Mouse (Mus musculus) lung, postnatal 36 days (tissue): ENCODE data around the gene Gm4952.
"Not testable (repeated sequence)": the region's sequence is repeated elsewhere in the genome, so short reads cannot be mapped to it uniquely, and the experiment has no call there.

Source experiments
- DNase-seq: peaks from one replicate; pipeline ENCODE4 v3.0.0; 2022; ENCODE audit warnings: mixed read lengths

The Gm4952 gene

DNA sequence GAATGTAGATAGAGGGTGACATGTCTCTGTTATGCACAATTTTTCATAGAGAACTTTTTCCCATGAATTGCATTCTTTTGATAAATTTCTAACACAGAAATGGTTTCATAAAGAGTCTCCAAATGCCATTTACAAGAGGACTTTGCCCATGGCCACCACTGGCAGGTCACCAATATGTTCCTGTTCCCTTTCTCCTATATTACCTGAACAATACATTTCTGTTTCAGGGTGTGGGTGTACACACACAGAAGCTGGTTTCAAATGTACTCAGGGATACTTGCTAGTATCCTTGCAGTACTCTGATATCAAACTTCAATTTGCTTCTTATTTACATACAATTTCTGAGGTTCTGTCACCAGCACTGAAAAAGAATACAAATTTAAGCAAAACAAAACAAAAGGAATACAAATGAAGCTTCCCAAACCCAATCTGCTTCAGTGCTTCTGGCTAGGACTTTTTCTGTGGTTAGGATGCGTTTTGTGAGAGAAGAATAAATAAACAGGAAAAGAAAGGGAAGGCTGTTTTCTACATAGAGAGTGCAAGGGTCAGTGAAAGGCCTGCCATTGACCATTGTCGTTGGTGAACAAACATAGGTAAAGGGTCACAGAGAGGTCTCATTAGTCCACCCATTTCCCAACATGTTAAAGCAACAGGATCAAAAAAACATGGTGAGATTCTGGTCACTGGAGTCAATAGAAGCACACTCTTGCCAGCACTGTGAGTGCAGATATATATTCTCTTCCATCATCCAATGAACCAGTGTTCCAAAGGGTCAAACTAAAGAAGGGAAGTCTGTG is 1.1 kb downstream of the Gm4952 start:
- DNase-seq, result no peak

DNA sequence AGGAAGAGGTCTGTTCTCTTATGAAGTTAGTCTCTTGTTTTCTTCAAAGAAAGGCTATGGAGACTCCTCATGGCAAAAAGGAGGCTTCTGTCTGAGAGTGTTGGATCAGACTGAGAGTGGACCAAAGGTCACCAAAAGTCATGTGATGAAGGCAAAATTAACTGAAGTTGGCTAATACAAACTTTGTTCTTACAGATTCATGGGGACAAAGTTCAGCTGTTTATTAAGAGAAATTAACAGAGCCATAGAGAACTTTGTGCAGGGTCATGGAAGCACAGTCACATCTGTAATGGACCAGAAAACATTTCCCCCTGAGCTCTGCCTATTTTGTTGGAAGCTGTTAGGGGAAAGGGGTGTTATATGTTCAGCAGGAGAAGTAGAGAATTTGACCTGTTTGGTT is 8.6 kb downstream of the Gm4952 start:
- no peak for DNase-seq

DNA sequence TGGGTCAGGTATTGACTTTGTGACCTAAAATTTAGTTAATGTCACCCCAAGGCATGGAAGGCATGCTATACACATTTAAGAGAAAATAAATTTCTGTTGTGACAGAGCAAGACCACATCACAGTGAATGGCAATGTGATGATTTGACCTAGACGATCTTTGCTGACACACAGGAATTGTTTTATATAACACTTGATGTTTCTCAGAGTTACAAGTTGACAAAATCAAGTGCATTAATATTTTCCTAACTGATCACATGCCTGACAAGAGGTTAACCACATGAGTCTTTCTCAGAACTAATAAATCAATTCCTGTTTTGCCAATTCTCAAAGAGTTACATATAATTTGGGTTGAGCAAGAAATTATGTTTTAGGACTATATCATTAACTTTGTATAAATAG is 13.9 kb downstream of the Gm4952 start:
- no peak for DNase-seq

DNA sequence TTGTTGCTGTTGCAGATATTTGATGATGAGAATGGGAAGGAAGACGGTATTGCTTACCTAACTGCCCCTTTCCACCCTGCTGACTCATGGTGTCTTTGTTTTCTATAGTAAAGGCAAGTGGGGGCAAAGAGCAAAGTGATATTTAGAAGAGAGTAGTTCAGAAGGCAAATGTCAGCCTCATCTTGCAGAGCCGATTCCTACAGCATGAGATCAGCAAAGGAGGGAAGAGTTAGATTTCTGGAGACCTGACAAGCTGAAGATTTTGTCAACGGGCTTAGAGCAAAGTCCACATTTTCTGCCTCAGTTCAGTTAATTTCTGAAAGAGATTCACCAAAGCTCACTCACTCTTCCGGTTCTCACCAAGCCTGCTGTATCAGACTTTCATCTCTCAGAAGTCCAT is 33.4 kb downstream of the Gm4952 start, which contains the start of gene Glyat:
Gene Glyat (plus strand): TSS at position 133 of the 400 bp plus-strand sequence.
- DNase-seq, result no peak

- DNase-seq, result no peak
These were observed 34.5 kb downstream of the Gm4952 start for GRCm38 (mm10) chr19:12634259-12634658.

- DNase-seq, result no peak
These were observed 35.2 kb downstream of the Gm4952 start for GRCm38 (mm10) chr19:12634963-12635362.

DNA sequence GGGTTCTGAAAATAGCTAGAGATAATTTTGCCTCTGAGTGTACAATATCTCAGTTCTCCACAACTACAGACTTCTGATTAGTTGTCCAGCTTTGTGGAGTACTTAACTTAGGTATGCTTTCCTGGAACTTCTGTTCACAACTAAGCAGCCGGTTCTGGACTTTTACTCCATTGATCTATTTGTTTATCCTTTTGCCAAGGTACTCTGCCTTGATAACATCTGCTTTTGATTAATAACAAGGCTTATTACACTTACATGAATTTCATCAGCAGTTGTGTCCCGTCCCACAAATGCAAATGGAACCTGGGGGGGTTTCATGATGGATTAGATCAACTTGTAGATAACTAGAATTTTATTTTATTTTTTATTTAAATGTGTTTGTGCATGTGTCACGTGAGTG is 37.1 kb downstream of the Gm4952 start:
- DNase-seq, result no peak

DNA sequence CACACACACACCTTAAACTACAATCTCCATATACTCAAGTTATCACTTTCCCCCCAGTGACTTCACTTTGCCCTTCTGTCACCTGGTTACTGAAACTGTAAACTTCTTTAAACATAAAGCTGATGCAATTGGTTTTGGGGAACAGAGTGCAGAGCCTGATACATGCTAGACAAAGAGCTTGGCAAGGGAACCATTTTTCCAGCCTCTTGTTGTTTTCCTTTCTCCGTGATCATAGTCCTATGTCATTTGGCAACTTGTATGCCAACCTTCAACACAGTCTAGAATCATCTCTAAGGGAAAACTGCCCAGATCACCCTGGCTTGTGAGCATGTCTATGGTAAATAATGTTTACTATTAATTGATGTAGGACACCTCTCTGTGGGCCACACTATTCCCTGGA is 38.3 kb downstream of the Gm4952 start:
- no peak for DNase-seq

DNA sequence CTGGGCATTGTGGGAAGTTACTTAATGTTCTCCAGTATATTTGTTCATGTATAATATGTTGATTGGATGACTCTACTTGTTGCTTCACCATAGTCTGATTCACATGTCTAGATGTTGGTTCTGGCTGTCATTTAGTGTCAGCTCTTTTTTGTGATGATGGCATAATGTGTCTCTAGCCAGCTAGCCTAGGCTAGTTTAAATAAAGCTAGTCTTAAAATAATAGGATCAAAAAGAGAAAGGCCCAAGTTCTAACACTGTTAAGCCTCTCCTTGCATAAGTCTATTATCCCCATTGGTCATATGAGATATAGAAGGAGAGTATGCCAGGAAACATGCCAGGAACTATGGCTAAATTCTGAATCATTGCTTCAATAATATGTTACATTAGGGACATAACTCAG is 49.7 kb downstream of the Gm4952 start:
- no peak for DNase-seq

DNA sequence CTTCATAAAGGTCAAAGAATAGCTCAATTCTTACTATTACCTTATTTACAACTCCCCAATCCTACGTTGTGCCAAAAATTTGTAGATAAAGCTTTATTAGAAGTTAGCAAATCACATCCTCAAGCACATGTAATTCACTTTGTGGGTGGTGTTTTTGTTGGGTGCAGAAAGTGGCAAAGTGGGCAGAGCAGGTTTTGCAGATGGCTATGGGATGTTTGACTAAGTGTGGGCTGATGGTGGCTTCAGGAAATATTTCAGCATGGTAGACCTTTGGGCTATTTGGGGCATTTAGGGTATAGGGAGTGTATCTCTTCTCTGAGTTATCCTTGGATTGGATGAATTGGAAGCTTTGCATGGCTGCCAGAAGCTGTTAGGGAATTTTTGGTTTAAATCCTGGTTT is 66.4 kb downstream of the Gm4952 start:
- DNase-seq, result no peak

DNA sequence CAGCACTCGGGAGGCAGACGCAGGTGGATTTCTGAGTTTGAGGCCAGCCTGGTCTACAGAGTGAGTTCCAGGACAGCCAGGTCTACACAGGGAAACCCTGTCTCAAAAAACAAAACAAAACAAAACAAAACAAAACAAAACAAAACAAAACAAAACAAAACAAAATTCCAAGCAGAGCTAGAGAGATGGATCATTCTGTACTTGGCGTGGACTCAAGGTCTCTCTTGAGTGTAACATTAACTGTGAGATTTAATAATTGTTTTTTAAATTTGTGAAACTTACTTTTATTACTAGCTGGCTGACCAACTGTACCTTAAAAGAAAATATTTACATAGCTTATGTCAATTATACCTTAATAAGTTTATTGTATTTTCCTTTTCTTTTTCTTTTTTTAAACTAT is 68.8 kb downstream of the Gm4952 start:
- not testable (repeated sequence) for DNase-seq

DNA sequence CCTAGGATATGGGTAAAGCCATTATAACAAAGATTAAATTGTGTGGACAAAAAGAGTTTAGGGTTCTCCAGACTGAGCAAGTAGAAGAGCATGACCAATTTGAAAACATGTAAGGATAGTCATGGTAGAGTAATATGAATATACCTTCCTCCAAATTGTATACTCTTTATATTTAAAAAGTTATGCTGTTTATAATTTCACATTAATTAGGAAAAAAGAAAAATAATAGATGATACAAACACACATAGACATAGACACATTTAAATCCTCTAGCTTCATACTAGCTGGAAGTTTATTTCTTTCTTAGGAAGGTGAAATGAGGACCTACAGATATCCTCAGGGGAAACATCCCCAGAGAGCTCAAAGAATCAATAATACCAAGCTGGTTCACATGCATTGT is 70.4 kb downstream of the Gm4952 start, which contains the start of gene Olfr1442:
Gene Olfr1442 (plus strand): TSS at position 301 of the 400 bp plus-strand sequence.
- DNase-seq, result no peak

DNA sequence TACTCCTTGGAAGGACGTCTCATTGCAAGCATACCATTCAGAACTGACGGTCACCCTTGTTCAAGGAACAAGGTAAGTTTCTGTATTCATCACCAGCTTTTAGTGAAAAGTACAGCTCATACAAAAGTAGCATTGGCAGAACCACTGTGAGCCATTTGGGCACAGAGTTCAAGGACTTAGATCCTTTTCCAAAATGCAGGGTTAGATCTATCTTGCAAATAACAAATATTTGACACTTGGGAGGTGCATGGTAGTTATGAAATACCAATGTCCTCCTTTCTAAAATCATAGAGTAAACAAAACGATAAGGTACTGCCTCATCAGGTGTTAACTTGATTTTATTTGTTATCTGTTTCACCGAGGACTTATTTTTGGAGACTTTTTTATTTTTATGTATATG is 71.3 kb downstream of the Gm4952 start:
- no peak for DNase-seq

DNA sequence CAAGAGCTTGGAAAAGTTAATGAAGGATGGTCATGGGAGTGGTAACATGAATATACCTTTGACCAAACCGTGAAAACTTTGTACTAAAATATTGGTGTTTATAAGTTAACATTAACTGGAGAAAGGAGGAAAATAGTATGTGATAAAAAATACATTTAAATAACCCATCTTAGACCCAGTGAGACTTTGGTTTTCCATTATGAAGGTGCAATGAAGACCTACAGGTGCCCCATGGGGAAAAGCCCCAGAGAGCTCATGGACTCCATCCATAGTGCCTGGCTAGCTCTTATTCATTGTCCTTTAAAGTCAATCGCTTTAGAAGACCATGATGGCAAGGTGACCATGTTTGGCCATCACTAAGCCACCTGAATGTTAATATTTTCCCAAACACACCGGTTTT is 78.0 kb downstream of the Gm4952 start, which contains the start of gene Olfr1443:
Gene Olfr1443 (plus strand): TSS at position 301 of the 400 bp plus-strand sequence.
- no peak for DNase-seq
